Mouse (Mus musculus) gastrocnemius, postnatal 25 days (tissue): ENCODE results near the gene Slc12a5. TPM values are rescaled to one million over a fixed set of nuclear protein-coding genes. Genes with fewer than 3 reads are reported as not detected.

Experiments used
- DNase-seq: peaks from one replicate; pipeline ENCODE4 v3.0.0; 2022
- total RNA-seq, 2 experiments: library from RNA; stranded (reverse); gene quantifications; 1 replicate in 1 of 2; 2 replicates in 1 of 2; pipeline ENCODE4 v1.2.3; 2021

The Slc12a5 gene
- total RNA-seq, 2 experiments from 2014 or later, result 0.21 to 0.38 TPM

GRCm38 (mm10) chr2:165033306-165033705 lies 72.7 kb downstream of the Slc12a5 start:
- no peak for DNase-seq

DNA sequence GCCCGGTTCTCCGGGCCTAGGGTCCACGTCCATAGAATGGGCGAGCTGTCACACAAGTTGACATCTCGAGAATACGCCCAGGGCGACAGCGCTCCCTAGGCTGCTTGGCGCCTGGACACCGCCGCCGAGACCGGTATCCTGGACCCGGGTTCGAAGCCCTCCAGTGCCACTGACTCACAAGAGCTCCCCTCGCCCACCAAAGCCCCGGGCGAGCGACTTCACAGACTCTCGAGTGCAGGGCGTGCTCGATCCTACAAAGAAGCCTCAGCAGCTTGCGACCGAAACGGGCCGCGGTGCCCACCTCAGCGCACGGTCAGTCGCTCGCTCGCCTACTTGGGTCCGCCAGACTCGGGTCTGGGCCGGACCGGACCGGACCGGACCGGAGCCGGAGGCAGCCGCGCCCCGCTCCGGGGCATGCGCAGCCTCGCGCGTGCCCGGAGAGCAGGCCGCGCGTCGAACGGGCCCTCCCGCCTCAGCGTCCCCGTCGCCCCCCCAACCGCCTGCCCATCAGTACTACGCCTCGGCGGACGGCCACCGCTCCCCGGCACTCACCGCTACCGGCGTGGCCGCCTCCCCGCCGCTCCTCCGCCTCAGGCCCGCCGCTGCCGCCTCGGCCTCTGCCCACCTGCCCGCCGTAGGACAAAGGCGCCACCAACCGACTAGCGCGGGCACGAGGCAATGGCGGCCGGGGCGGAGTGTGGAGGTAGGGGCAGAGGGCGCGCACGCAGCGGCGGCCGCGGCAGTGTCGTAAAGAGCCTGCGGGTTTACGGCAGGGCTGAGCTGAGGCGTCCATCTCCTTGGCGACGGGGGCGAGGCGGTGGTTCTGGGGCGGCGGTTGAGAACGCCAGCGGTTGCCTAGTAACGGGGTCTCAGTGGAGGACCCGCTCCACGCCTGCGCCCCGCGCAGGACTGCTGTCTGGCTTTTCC lies 73.8 kb downstream of the Slc12a5 start, which contains the start of gene Ncoa5:
Gene Ncoa5 (minus strand): TSS at position 737 of the 927 bp plus-strand sequence.
- DNase-seq, result peak; percentile 97

- no peak for DNase-seq
Observed at GRCm38 (mm10) chr2:165035058-165035431, 74.4 kb downstream of the Slc12a5 start.

DNA sequence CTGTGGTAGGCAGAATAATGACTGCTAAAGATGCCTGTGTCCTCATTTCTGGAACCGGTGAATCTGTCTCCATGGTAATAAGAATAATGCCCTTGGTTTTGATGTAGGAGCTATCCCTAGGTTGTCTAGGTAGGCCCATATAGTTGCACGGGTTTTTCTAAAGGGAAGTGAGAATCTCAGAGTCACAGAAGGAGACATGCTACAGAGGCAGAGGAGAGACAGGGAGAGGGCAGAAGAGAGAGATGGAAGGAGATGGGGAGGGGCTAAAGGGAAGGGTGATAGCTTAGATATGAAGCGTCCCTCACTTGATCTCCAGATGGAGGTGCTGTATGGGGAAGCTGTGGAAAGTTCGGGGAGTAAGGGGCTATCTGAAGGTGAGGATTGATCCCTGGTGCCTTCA lies 76.8 kb downstream of the Slc12a5 start:
- no peak for DNase-seq

- no peak for DNase-seq
Observed at GRCm38 (mm10) chr2:165042126-165042525, 81.5 kb downstream of the Slc12a5 start.

DNA sequence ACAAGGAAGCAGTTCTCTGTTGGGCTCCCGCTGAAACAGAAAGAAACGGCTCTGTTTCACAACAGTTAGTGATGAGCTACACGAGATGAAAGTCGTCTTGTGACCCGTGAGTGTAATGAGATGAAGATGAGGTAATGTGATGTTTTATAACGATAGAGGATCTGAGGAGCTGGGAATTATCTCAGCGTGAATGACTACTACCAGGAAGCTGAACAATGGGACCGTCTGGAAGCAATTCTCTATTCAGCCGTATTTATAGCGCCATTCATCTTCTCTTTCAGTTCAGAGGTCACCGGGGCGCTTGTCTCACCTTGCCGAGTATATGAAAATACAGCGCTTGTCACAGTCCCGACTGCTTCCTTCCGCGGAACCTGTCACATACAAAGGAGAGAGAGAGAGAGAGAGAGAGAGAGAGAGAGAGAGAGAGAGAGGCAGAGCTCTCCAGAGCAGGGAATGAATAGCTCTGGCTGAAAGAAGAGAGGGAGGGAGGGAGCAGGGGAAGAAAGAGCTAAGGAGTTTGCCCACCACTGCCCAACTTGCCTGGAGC lies 82.6 kb downstream of the Slc12a5 start:
- DNase-seq, result no peak

DNA sequence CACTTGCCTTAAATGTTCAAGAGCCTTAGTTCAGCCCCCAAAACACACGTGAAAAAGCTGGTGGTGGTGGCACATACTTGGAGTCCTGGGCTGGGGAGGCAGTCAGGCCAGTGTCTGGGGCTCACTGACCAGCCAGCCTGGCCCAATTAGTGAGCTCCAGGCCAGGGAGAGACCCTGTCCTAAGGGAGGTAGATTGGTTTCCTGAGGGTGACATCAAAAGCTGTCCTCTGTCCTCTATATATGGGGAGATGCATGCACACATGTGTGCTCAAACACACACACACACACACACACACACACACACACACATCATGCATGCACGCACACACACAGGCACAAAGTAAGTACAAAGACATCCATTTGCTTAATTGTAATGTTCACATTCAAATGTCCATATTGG lies 83.1 kb downstream of the Slc12a5 start:
- DNase-seq, result no peak

- DNase-seq, result no peak
Observed at GRCm38 (mm10) chr2:165049044-165049443, 88.4 kb downstream of the Slc12a5 start.

Other genes starting within 250 kb of the Slc12a5 start
- gene Spint5, start 245.5 kb upstream of the Slc12a5 start, total RNA-seq, result not detected
- not detected for gene Wfdc3, start 214.9 kb upstream of the Slc12a5 start, total RNA-seq
- gene Dnttip1, start 214.8 kb upstream of the Slc12a5 start, total RNA-seq, result 10 to 100 TPM; 17.0 to 17.5 TPM
- gene Ube2c, start 190.9 kb upstream of the Slc12a5 start, total RNA-seq, result 1 to 10 TPM; 1.2 to 1.7 TPM
- over 10,000 TPM; 15,847 to 16,724 TPM for gene Tnnc2, start 180.8 kb upstream of the Slc12a5 start, total RNA-seq
- 10 to 100 TPM; 19.3 to 19.8 TPM for gene Snx21, start 175.0 kb upstream of the Slc12a5 start, total RNA-seq
- 1 to 10 TPM; 8.0 to 9.1 TPM for gene Acot8, start 155.9 kb upstream of the Slc12a5 start, total RNA-seq
- gene Zswim3, start 155.7 kb upstream of the Slc12a5 start, total RNA-seq, result 1 to 10 TPM; 1.4 TPM
- 1 to 10 TPM; 3.7 to 3.8 TPM for gene Zswim1, start 138.1 kb upstream of the Slc12a5 start, total RNA-seq
- not detected for gene Spata25, start 132.3 kb upstream of the Slc12a5 start, total RNA-seq
- gene Ctsa, start 127.9 kb upstream of the Slc12a5 start, total RNA-seq, result 10 to 100 TPM; 42.9 to 49.2 TPM
- 10 to 100 TPM; 28.9 to 35.0 TPM for gene Neurl2, start 127.3 kb upstream of the Slc12a5 start, total RNA-seq
- 10 to 100 TPM; 14.8 to 18.6 TPM for gene Pltp, start 103.1 kb upstream of the Slc12a5 start, total RNA-seq
- gene Pcif1, start 81.5 kb upstream of the Slc12a5 start, total RNA-seq, result 10 to 100 TPM; 21.0 to 25.8 TPM
- gene Zfp335, start 49.0 kb upstream of the Slc12a5 start, total RNA-seq, result 1 to 10 TPM; 8.2 to 9.2 TPM
- 1 to 10 TPM in 1 of 2 experiments, under 1 TPM in 1; 0.64 to 1.4 TPM for gene Mmp9, start 20.0 kb upstream of the Slc12a5 start, total RNA-seq
- gene Ncoa5, start 74.1 kb downstream of the Slc12a5 start, total RNA-seq, result 10 to 100 TPM in 1 of 2 experiments, 1 to 10 TPM in 1; 9.9 to 12.6 TPM
- under 1 TPM; 0.48 to 0.84 TPM for gene Cd40, start 94.8 kb downstream of the Slc12a5 start, total RNA-seq
- gene 1700025C18Rik, start 129.9 kb downstream of the Slc12a5 start, total RNA-seq, result not detected